Mouse (Mus musculus): ENCODE data around the gene Jph3. TPM values are rescaled to one million over a fixed set of nuclear protein-coding genes. Genes with fewer than 3 reads are reported as not detected.

Jph3 gene
- polyA plus RNA-seq, 1 experiment from 2014 or later = 0.31 TPM

- peak overlapping the region; percentile 41; the same call in 1 of the 2 replicates for H3K9ac ChIP-seq
- H3K4me3 ChIP-seq = peak overlapping the region; percentile 30
- H3K27ac ChIP-seq (ENCODE audit: poor library complexity, severe bottlenecking) = no peak overlapping the region
- WGBS = 6% methylated on average over 9 of the region's 9 CpGs
- H3K27me3 ChIP-seq (replicated peaks) = no peaks in the 10 kb centered on the region
- H3K36me3 ChIP-seq = no peaks in the 10 kb centered on the region
- ATAC-seq (ENCODE audit: insufficient number of reproducible peaks, low FRiP score) = no peak
- peaks cover 12% of the 10 kb centered on the region for H3K4me1 ChIP-seq (replicated peaks)
- peak overlapping the region; percentile 63 for H3K4me2 ChIP-seq
- H3K9me3 ChIP-seq (replicated peaks) = no peaks in the 10 kb centered on the region
Measured at GRCm38 (mm10) chr8:121698615-121699101, 30.8 kb upstream of the Jph3 start.

GRCm38 (mm10) chr8:121699936-121700335 is 29.5 kb upstream of the Jph3 start:
- Histone ChIP-seq H3K4me2 (no peak overlapping the region), H3K9ac (no peak overlapping the region), H3K27ac (ENCODE audit: poor library complexity, severe bottlenecking) (no peak overlapping the region), H3K4me3 (no peak overlapping the region), H3K4me1 (replicated peaks) (peaks cover 12% of the 10 kb centered on the region), H3K9me3 (replicated peaks) (no peaks in the 10 kb centered on the region), H3K27me3 (replicated peaks) (0 out of 2 replicates have a peak, but pooled peaks cover 4% of the 10 kb centered on the region), H3K36me3 (no peaks in the 10 kb centered on the region)
- WGBS = 84% methylated on average over 2 of the region's 2 CpGs
- no peak for ATAC-seq (ENCODE audit: insufficient number of reproducible peaks, low FRiP score)

DNA sequence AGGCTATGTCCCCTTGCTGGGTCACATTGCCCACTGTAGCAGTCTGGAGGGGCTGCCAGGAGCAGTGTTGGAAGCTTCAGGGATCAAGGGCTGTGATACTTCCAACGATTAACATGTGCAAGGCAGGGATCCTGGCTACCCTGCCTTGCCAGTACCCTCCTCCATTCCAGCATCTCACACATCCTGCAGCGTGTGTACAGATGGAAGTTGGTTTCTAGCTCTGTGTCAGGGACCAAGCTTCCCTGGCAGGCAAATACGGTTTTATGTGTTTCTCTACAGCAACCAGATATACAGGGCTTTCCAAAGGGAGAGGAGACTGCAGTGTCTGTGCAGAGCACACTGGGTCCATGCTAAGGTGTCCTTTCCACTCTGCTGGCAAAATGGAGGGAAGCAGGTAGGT is 24.2 kb upstream of the Jph3 start:
- Histone ChIP-seq H3K27ac (ENCODE audit: poor library complexity, severe bottlenecking) (no peak overlapping the region), H3K9ac (no peak overlapping the region), H3K4me1 (replicated peaks) (no peaks in the 10 kb centered on the region), H3K9me3 (replicated peaks) (no peaks in the 10 kb centered on the region), H3K4me2 (no peak overlapping the region), H3K36me3 (no peaks in the 10 kb centered on the region), H3K4me3 (no peak overlapping the region), H3K27me3 (replicated peaks) (peaks cover 28% of the 10 kb centered on the region; the same call in 1 of the 2 replicates)
- 51% methylated on average over 3 of the region's 3 CpGs for WGBS
- no peak for ATAC-seq (ENCODE audit: insufficient number of reproducible peaks, low FRiP score)

GRCm38 (mm10) chr8:121706956-121707355 is 22.5 kb upstream of the Jph3 start:
- 80% methylated on average over 11 of the region's 11 CpGs for WGBS
- no peak for ATAC-seq (ENCODE audit: insufficient number of reproducible peaks, low FRiP score)
- Histone ChIP-seq H3K27ac (ENCODE audit: poor library complexity, severe bottlenecking) (no peak overlapping the region), H3K4me3 (no peak overlapping the region), H3K4me1 (replicated peaks) (no peaks in the 10 kb centered on the region), H3K4me2 (no peak overlapping the region), H3K9ac (no peak overlapping the region), H3K9me3 (replicated peaks) (no peaks in the 10 kb centered on the region), H3K36me3 (no peaks in the 10 kb centered on the region), H3K27me3 (replicated peaks) (peaks cover 28% of the 10 kb centered on the region; the same call in 1 of the 2 replicates)

DNA sequence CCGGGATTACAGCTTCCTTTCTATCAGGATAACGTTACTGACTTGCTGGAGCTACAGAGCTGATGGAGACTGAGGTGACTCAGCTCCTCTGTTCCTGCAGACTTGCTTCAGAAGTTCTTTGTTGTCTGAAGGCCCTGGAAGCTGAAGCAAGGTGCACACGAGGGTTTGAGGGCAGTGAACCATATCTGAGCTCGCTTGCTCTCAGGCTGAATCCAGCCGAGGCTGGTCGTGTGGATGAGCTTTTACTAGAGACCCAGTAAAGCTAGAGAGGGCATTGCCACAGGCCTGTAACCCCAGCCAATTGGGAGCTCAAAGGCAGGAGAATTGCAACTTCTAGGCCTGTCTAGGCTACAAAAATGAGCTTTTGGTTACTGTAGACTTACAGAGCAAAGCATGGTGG is 21.0 kb upstream of the Jph3 start:
- 59% methylated on average over 6 of the region's 6 CpGs for WGBS
- Histone ChIP-seq H3K27ac (ENCODE audit: poor library complexity, severe bottlenecking) (no peak overlapping the region), H3K9ac (no peak overlapping the region), H3K27me3 (replicated peaks) (peaks cover 37% of the 10 kb centered on the region), H3K9me3 (replicated peaks) (no peaks in the 10 kb centered on the region), H3K4me1 (replicated peaks) (no peaks in the 10 kb centered on the region), H3K36me3 (no peaks in the 10 kb centered on the region), H3K4me2 (no peak overlapping the region), H3K4me3 (no peak overlapping the region)
- no peak for ATAC-seq (ENCODE audit: insufficient number of reproducible peaks, low FRiP score)

GRCm38 (mm10) chr8:121717502-121717901 is 11.9 kb upstream of the Jph3 start:
- WGBS = 34% methylated on average over 14 of the region's 14 CpGs
- Histone ChIP-seq H3K4me1 (replicated peaks) (no peaks in the 10 kb centered on the region; the same call in 1 of the 2 replicates), H3K4me3 (no peak overlapping the region), H3K9me3 (replicated peaks) (no peaks in the 10 kb centered on the region), H3K27ac (ENCODE audit: poor library complexity, severe bottlenecking) (no peak overlapping the region), H3K4me2 (0 out of 2 replicates have a peak overlapping the region, but pooled peaks have one; percentile 10), H3K27me3 (replicated peaks) (peaks cover 85% of the 10 kb centered on the region), H3K9ac (no peak overlapping the region), H3K36me3 (no peaks in the 10 kb centered on the region)
- ATAC-seq (ENCODE audit: insufficient number of reproducible peaks, low FRiP score) = no peak

DNA sequence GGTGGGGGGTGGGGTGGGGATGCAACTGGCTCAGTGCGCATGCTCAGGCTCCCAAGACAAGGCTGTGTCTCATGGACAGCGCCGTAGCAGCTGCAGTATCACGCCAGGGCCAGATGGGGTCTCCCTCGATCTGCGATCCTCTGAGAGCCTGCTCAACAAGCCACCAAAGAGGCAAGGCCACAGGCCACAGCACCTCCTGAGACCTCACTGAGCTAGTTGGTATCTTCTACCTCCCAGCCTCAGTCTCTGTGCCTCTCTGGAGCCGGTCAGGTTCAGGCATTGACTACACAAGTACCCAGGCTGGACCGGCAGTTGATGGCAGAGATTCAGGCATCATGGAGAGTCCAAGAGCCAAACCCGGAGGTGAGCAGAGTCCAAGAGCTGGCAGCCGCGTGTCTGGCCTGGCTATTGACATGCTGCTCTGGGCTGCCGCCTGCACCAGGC is 11.4 kb upstream of the Jph3 start:
- no peak overlapping the region for H3K4me3 ChIP-seq
- H3K36me3 ChIP-seq = no peaks in the 10 kb centered on the region
- H3K9me3 ChIP-seq (replicated peaks) = no peaks in the 10 kb centered on the region
- no peak for ATAC-seq (ENCODE audit: insufficient number of reproducible peaks, low FRiP score)
- no peaks in the 10 kb centered on the region; the same call in 1 of the 2 replicates for H3K4me1 ChIP-seq (replicated peaks)
- 0 out of 2 replicates have a peak overlapping the region, but pooled peaks have one; percentile 10 for H3K4me2 ChIP-seq
- H3K27ac ChIP-seq (ENCODE audit: poor library complexity, severe bottlenecking) = no peak overlapping the region
- peaks cover 84% of the 10 kb centered on the region for H3K27me3 ChIP-seq (replicated peaks)
- 28% methylated on average over 12 of the region's 12 CpGs for WGBS
- no peak overlapping the region for H3K9ac ChIP-seq

DNA sequence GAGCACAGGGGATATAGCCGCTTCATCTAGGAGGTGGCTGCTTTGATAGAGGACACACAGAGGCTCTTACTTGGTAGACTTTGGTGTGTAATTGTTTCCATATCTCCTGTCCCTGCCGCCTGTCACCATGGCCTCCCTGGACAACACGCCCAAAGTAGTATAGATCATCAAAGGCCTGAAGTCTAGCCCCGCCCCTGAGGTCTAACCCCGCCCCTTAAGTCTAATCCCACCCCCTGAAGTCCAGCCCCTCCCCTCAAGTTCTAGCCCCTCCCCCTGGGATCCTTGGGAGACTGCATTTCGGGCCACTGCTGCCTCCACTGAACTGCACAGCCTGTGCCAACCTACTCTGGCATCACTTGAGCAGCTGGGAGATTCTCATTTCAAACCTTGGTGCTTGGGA is 10.5 kb upstream of the Jph3 start:
- Histone ChIP-seq H3K4me1 (replicated peaks) (no peaks in the 10 kb centered on the region; the same call in 1 of the 2 replicates), H3K4me2 (no peak overlapping the region), H3K9me3 (replicated peaks) (no peaks in the 10 kb centered on the region), H3K36me3 (no peaks in the 10 kb centered on the region), H3K27ac (ENCODE audit: poor library complexity, severe bottlenecking) (no peak overlapping the region), H3K27me3 (replicated peaks) (peaks cover 84% of the 10 kb centered on the region), H3K4me3 (no peak overlapping the region), H3K9ac (no peak overlapping the region)
- 45% methylated on average over 6 of the region's 6 CpGs for WGBS
- no peak for ATAC-seq (ENCODE audit: insufficient number of reproducible peaks, low FRiP score)

- Histone ChIP-seq H3K27ac (ENCODE audit: poor library complexity, severe bottlenecking) (no peak overlapping the region), H3K4me3 (no peak overlapping the region), H3K9me3 (replicated peaks) (no peaks in the 10 kb centered on the region), H3K27me3 (replicated peaks) (peaks cover 77% of the 10 kb centered on the region), H3K9ac (no peak overlapping the region), H3K36me3 (no peaks in the 10 kb centered on the region), H3K4me1 (replicated peaks) (no peaks in the 10 kb centered on the region; the same call in 1 of the 2 replicates), H3K4me2 (no peak overlapping the region)
- 55% methylated on average over 6 of the region's 6 CpGs for WGBS
- ATAC-seq (ENCODE audit: insufficient number of reproducible peaks, low FRiP score) = no peak
Measured at GRCm38 (mm10) chr8:121721072-121721471, 8.4 kb upstream of the Jph3 start.

DNA sequence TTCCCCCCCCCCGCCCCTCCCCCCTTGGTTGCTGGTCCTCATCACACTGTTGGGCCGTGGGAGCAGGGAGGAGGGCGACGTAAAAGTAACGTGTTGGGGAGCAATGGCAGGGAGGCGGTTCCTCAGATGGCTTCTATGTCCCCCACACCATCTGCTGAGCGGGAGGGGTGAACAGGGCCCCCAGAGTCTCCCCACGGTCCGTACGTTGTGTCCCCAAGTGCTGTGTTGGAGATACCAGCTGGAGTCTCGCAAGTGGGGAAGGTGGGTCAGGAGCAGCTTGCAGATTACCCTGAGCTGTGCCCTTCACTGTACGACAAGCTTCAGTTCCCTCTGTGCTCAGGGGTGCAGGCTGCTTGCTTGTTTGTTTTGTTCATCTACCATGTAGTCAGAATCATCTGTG is 5.6 kb upstream of the Jph3 start:
- H3K9ac ChIP-seq = no peak overlapping the region
- H3K27me3 ChIP-seq (replicated peaks) = peaks cover 73% of the 10 kb centered on the region
- ATAC-seq (ENCODE audit: insufficient number of reproducible peaks, low FRiP score) = no peak
- no peaks in the 10 kb centered on the region for H3K4me1 ChIP-seq (replicated peaks)
- 71% methylated on average over 12 of the region's 12 CpGs for WGBS
- H3K4me3 ChIP-seq = no peak overlapping the region
- no peak overlapping the region for H3K27ac ChIP-seq (ENCODE audit: poor library complexity, severe bottlenecking)
- no peaks in the 10 kb centered on the region for H3K36me3 ChIP-seq
- H3K9me3 ChIP-seq (replicated peaks) = peaks cover 5% of the 10 kb centered on the region
- H3K4me2 ChIP-seq = no peak overlapping the region

GRCm38 (mm10) chr8:121727164-121727563 is 2.3 kb upstream of the Jph3 start:
- H3K27ac ChIP-seq (ENCODE audit: poor library complexity, severe bottlenecking) = no peak overlapping the region
- H3K27me3 ChIP-seq (replicated peaks) = peaks cover 82% of the 10 kb centered on the region
- no peak overlapping the region for H3K9ac ChIP-seq
- peaks cover 17% of the 10 kb centered on the region for H3K4me1 ChIP-seq (replicated peaks)
- no peak for ATAC-seq (ENCODE audit: insufficient number of reproducible peaks, low FRiP score)
- H3K4me3 ChIP-seq = no peak overlapping the region
- no peaks in the 10 kb centered on the region for H3K36me3 ChIP-seq
- H3K4me2 ChIP-seq = no peak overlapping the region
- H3K9me3 ChIP-seq (replicated peaks) = peaks cover 5% of the 10 kb centered on the region
- WGBS = 50% methylated on average over 3 of the region's 3 CpGs

GRCm38 (mm10) chr8:121729754-121730153 is 331 bp downstream of the Jph3 start:
- 1% methylated on average over 48 of the region's 54 CpGs for WGBS
- H3K4me3 ChIP-seq = peak overlapping the region; percentile 60
- peak overlapping the region; percentile 84 for H3K4me2 ChIP-seq
- no peak overlapping the region for H3K9ac ChIP-seq
- no peaks in the 10 kb centered on the region for H3K36me3 ChIP-seq
- H3K9me3 ChIP-seq (replicated peaks) = peaks cover 5% of the 10 kb centered on the region
- ATAC-seq (ENCODE audit: insufficient number of reproducible peaks, low FRiP score) = no peak
- peaks cover 17% of the 10 kb centered on the region for H3K4me1 ChIP-seq (replicated peaks)
- H3K27ac ChIP-seq (ENCODE audit: poor library complexity, severe bottlenecking) = no peak overlapping the region
- peaks cover 85% of the 10 kb centered on the region for H3K27me3 ChIP-seq (replicated peaks)
